Mouse (Mus musculus) E14TG2a.4 (cell line): Measurements from ENCODE around the gene Rnf128.

Experiments
- H3K27me3 ChIP-seq: 2 replicates; pipeline ENCODE4 v1.6.1; 2014; ENCODE audit warnings: low read length, control low read depth; ENCODE audit not compliant: insufficient read depth
- H3K36me3 ChIP-seq: 2 replicates; pipeline ENCODE4 v1.6.1; 2014; ENCODE audit warnings: low read length, control low read depth; ENCODE audit not compliant: insufficient read depth
- H3K4me1 ChIP-seq: replicated peaks from 2 replicates; pipeline ENCODE4 v1.6.1; 2014; ENCODE audit warnings: low read depth, low read length, control low read depth
- H3K4me3 ChIP-seq: replicated peaks from 2 replicates; pipeline ENCODE4 v1.5.1; 2014; ENCODE audit warnings: mild to moderate bottlenecking, low read length
- H3K9me3 ChIP-seq: 2 replicates; pipeline ENCODE4 v1.6.1; 2014; ENCODE audit warnings: low read length, control low read depth
- CTCF ChIP-seq: conservative IDR thresholded peaks from 2 replicates; pipeline ENCODE4 v1.5.1; 2014; ENCODE audit warnings: low read length
- NANOG ChIP-seq: IDR thresholded peaks from 2 replicates; pipeline ENCODE4 v1.6.1; 2014; ENCODE audit warnings: borderline replicate concordance, low read length, mixed read lengths
- POU5F1 ChIP-seq: IDR thresholded peaks from 2 replicates; pipeline ENCODE4 v1.6.1; 2014; ENCODE audit warnings: low read length, borderline replicate concordance

Rnf128 gene

DNA sequence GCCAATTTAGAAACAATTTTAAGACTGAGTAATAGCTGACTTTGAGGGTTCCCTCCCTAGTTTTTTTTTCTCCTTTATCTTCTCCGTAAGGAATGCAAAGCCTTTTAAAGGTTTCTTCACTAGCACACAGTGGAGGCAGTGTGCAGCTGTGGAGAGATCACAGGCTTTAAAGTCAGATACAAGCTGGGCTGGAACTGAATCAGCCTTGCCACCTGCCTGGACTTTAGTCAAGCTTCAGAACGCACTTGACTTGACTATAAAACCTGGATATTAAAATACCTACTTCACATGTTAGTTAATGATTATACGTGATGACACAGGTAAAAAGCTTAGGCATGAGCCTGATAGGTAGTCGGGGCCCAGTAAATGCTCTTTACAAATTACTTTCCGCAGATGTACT lies 89.1 kb downstream of the Rnf128 start:
- H3K36me3 ChIP-seq: no peaks in the 10 kb centered on the region
- no peaks in the 10 kb centered on the region for H3K27me3 ChIP-seq
- no peak overlapping the region for H3K4me3 ChIP-seq
- TF ChIP-seq NANOG (no peak), POU5F1 (no peak), CTCF (no peak)
- H3K9me3 ChIP-seq: no peaks in the 10 kb centered on the region
- no peaks in the 10 kb centered on the region for H3K4me1 ChIP-seq

DNA sequence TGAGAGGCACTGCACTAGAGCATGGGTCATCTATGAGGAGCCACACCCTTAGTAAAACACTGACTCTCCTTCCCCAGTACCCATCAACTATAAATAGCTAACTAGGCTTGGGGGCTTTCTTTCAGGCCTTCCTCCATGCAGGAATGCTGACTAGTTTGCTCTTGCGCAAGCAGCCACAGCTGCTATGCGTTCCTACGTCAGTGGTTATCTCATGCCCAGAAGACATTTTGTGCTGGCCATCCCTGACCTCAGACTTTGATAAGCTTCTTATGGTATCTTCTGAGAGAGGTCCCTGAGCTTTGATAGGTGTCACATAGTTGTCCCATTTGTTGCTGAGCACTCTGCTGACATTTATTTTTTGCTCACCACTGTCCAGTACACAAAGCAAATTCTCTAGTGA lies 90.2 kb downstream of the Rnf128 start:
- Histone ChIP-seq H3K27me3 (no peaks in the 10 kb centered on the region), H3K4me1 (no peaks in the 10 kb centered on the region), H3K9me3 (no peaks in the 10 kb centered on the region), H3K36me3 (no peaks in the 10 kb centered on the region), H3K4me3 (no peak overlapping the region)
- no peak for TF ChIP-seq CTCF
- TF ChIP-seq POU5F1: no peak
- TF ChIP-seq NANOG: no peak

DNA sequence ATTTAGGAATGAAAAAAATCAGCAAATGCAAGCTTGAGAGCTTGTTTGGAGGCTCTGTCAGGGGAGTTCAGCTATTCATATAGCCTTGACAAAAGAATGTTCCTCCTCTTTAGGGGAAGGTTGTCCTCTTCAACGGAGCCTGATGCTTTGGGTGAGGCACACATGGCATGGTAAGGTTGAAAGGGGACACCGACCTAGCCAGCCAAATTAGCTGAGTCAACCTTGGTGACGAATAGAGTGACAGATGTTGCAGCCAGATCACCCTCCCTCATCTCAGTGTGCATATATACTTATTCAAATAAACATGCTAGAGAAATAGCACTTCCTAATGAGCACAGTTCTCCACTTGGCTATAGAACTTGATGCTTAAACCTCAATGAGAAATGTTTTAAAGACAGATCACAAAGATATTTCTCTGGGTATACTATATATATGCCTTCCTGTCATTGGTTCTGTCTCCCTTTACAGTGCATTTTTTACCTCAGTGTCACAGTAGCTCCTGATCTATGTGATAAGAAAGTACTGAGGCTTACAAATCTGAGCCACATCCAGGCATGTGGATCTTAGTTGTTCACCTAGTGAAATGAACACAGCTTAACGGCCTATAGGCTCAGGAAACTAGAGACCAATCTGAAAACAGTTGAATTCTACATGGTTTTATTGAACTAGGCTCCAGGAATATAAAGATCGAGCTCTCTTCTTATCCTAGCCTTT lies 91.4 kb downstream of the Rnf128 start:
- Histone ChIP-seq H3K36me3 (no peaks in the 10 kb centered on the region), H3K4me1 (no peaks in the 10 kb centered on the region), H3K9me3 (no peaks in the 10 kb centered on the region), H3K4me3 (no peak overlapping the region), H3K27me3 (no peaks in the 10 kb centered on the region)
- no peak for TF ChIP-seq CTCF
- TF ChIP-seq NANOG: no peak
- TF ChIP-seq POU5F1: no peak

DNA sequence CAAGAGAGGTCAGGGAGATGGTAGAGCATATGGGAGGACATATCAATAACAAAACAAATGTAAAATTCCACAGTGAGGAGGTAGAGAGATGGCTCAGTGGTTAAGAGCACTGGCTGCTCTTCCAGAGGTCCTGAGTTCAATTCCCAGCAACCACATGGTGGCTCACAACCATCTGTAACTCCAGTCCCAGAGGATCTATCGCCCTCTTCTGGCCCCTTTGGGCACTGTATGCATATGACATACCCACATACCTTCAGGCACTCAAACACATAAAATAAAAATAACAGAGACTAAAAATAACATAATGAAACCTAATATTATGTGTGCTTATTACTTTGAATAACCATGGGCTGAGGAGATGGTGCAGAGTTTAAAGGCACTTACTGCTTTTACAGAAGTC lies 99.0 kb downstream of the Rnf128 start:
- H3K4me3 ChIP-seq: no peak overlapping the region

DNA sequence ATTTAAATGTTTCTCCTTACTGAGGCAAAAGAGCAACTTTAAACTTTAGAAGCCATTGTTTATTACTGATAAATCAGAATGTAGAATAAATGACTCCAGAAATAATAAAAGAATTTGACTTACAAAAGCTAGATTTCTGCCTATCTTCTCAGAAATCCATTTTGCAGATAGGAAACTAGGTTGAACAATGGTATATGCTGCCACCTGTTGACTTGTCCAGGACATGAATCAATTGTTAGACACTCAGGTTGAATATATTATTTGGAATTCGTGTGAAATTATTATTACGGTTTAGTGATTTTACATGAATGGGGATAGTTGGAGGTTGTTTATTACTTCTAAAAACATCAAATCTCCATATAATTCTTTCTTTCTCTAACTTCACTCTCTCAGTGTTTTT lies 102.7 kb downstream of the Rnf128 start:
- Histone ChIP-seq H3K27me3 (no peaks in the 10 kb centered on the region), H3K36me3 (no peaks in the 10 kb centered on the region), H3K4me3 (no peak overlapping the region), H3K9me3 (no peaks in the 10 kb centered on the region), H3K4me1 (no peaks in the 10 kb centered on the region)
- no peak for TF ChIP-seq CTCF
- TF ChIP-seq NANOG: no peak
- no peak for TF ChIP-seq POU5F1

More for the DNA sequence above, 99.0 kb downstream of the Rnf128 start:
- TF ChIP-seq CTCF: peak; percentile 18
- TF ChIP-seq POU5F1: no peak
- Histone ChIP-seq H3K27me3 (no peaks in the 10 kb centered on the region), H3K36me3 (no peaks in the 10 kb centered on the region), H3K4me1 (no peaks in the 10 kb centered on the region), H3K9me3 (no peaks in the 10 kb centered on the region)

DNA sequence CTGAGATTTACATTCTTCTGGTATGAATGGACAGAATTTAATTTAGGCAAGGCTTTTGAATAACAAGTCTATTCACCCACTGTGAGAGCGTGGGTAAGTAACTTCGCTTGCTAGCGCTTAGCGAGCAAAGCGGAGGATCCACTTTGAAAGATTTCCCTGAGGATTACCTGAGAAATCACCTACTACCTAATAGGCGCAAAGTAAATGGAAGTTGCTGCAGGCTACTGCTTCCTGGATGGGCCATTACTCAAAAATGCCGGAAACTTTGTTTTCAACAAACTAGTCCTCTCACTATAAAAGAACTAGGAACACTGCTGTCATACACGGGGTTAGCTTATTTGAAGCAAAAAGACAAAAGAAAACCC lies 121.3 kb downstream of the Rnf128 start:
- H3K36me3 ChIP-seq: no peaks in the 10 kb centered on the region
- peak overlapping the region; percentile 79 for H3K4me3 ChIP-seq
- no peaks in the 10 kb centered on the region for H3K9me3 ChIP-seq
- H3K4me1 ChIP-seq: no peaks in the 10 kb centered on the region; the same call in 1 of the 2 replicates
- peaks cover 11% of the 10 kb centered on the region; the same call in 1 of the 2 replicates for H3K27me3 ChIP-seq
- no peak for TF ChIP-seq POU5F1
- TF ChIP-seq NANOG: no peak
- TF ChIP-seq CTCF: no peak

DNA sequence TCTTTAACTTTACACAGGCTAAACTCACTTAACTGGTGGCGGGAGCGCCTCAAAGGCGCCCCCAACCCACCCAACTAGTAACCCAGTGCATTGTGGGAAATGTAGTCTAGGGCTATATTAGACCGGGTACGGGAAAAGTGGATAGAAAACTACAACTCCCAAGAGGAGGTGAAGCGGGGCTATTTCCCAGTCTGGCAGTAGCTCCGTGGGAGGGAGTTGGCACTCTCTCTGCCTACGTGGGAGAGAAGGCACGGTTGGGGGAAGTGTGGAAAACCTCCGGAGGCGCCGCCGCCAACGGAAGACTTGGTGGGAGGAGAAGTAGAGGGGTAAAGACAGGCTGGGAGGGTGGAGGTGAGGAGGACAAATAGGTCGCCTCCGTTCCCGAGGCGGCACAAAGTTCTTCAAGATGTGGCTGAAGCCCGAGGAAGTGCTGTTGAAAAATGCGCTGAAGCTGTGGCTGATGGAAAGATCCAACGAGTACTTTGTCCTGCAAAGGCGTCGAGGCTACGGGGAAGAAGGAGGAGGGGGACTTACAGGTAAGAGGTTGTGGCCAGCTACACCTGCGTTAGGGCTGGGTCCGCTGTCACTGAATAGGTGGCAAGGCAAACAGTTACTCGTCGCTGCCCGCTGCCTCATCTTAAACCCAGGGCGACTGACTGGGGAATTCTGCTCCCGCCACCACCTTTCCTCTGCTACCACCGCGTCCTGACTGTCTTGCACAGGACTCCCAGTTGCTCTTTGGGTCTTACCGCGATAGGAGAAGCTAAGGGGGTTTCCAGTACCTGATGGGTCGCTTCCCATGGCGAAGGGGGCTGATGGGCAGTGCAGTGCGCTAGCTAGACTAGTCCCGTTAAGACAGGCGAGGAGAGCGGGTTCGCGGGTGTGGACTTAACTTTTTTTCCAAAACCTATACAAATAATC lies 121.9 kb downstream of the Rnf128 start, which contains the start of gene Tbc1d8b:
Gene Tbc1d8b, plus strand, starts transcription at position 222 of the 921 bp plus-strand sequence.
- peaks cover 11% of the 10 kb centered on the region; the same call in 1 of the 2 replicates for H3K27me3 ChIP-seq
- H3K4me1 ChIP-seq: no peaks in the 10 kb centered on the region; the same call in 1 of the 2 replicates
- no peaks in the 10 kb centered on the region for H3K36me3 ChIP-seq
- H3K4me3 ChIP-seq: peak within 1 kb of the TSS; percentile 79
- no peaks in the 10 kb centered on the region for H3K9me3 ChIP-seq
- TF ChIP-seq NANOG (no peak), POU5F1 (no peak), CTCF (no peak)

DNA sequence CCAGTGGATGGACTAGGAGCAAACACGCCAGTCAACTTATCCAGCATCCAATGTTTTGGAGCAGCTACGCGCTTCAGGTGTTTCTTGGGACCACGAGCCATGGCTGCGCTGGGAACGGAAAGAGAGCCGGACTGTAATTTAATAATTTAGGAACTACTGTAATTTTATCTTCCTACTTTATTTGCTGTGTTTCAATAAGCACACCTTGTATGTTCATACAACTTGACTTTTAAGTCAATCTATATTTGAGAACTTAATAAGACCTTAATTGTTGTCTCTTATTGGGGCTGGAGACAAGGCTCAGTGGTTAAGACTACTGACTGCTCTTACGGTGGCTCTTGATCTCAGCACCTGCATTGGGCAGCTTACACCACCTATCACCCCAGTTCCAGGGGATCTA lies 151.3 kb downstream of the Rnf128 start, which contains the start of gene Gm15013:
Gene Gm15013, minus strand, starts transcription at position 101 of the 400 bp plus-strand sequence.
- Histone ChIP-seq H3K4me1 (no peaks in the 10 kb centered on the region), H3K9me3 (no peaks in the 10 kb centered on the region), H3K36me3 (no peaks in the 10 kb centered on the region), H3K4me3 (no peak within 1 kb of the TSS), H3K27me3 (no peaks in the 10 kb centered on the region)
- TF ChIP-seq POU5F1 (no peak), NANOG (no peak), CTCF (no peak)
